Mouse (Mus musculus): ENCODE measurements around the gene Grik4.

The Grik4 gene

DNA sequence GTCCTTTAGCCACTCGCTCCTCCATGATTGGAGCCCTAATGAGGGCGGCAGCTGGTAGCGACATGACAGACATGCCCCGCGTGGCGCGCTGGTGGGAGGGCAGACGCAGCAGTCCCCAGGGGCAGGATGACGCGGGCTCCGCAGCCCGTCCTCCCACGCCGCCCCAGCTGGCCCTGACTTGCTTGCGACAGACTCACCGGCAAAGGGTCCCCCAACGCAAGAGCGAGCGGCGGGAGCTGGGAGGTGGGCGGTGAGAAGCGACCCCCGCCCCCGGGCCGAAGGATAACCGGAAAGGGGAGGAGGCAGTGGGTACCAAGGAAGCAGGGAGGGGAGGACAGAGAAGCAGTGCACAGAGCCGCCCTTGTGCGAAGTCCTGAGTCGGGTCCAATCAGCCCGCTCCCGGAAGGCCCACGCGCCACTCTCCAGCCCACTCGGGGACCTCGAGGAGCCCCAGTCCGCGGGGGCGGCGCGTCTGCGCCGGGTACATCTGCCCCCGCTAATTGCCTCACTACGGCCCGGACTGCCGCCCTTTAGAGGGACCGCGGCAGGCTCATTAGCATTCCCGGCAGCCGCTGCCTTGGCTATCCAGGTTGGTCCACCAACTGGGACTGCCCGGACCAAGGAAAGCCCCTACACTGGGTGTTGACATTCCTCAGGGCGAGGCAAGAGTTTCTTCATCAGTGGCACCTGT lies 46.8 kb downstream of the Grik4 start:
- DNase-seq: peak; percentile 25 to 59

DNA sequence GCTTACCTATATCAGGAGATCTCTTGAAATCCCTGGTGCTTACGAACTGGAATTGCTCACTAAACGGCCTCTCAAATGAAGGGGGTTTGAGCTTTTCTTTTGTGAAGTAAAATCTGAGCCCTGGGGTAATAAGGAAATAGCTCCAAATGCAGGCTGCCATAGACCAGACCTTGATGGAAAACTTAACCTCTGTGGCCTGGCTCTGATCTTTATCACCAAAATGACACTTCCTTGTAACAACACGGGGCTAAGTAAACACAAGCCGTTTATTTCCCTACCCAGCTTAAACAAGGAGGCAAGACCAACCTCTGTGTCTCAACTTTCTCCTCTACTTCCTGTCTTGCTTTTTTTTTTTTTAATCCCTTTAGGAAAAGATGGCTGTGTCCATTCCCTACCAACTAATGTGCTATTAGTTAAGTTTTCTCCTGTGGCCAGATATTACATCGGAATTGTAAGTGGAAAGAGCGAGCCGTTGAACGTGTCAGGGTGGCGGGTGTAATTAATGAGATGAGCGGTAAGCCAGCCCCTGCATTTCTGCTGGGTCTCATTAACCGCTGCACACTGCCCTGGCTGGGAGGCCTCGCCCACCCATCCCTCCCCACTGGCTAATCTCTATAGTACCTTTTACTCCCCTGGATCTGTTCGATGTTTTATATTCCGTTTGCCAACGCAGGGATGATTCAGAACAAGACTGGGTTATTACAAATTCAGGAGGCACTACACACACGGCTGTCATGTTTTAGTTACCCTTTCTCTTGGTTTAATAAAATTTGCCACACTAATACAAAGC lies 47.7 kb downstream of the Grik4 start:
- DNase-seq: no peak

DNA sequence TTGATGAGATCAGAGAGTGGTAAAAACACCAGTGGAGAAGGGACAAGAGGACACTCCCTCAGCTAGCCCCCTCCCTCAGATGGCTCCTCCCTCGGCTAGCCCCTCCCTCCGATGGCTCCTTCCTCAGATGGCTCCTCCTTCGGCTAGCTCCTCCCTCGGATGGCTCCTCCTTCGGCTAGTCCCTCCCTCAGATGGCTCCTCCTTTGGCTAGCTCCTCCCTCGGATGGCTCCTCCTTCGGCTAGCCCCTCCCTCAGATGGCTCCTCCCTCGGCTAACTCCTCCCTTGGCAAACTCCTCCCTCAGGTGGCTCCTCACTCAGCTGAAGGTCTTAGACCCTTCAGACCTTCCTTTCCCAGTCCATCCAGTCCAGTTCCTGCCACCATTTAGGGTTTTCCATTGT lies 51.5 kb downstream of the Grik4 start:
- DNase-seq: no peak

DNA sequence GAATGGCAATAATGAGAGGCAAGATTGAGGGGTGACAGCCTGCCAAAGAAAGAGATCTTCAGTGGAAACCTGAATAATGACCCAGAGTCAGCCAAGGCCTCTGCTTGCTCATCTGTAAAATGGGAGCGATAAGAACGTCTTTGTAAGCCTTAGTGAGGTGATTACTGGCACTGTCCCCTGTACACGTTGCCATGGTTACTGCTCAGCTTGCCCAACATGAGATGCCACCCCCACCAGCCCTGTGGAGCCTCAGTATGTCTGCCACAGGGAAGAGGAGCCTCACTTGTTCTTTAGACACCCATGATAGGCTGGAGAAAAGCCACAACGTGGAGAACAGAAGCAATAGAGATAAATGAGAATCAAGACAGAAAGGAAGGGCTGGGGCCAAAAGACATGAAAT lies 56.4 kb downstream of the Grik4 start:
- no peak for DNase-seq

DNA sequence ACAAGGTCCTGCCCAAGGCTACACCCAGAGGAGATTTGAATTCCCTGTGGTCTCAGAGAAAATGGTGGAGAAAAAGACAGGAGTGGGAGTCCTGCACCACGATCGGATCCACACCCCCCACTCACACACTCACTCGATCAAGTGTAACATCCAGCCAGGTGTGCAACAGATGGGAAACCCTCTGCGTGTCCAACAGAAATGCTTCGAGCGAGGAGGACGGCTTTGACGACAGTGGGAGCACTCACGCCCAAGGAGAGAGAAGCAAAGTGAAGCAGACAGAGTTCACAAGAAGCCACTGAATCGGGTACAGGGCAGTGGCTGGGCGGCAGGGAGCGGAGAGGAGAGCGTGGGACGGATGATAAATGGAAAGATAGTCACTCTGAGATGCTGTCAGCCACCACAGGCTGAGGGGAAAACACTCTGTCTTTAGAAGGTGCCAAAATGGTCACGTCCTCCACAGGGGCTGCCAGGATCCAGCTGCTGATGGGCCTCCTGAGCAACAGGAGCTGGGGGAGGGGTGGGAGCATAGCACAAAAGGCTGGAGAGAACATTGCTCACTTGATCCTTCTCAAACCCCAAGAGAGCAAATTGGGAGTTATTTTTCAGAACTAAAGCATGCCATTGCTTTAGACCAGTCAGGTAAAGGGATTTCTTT lies 58.1 kb downstream of the Grik4 start:
- no peak for DNase-seq

DNA sequence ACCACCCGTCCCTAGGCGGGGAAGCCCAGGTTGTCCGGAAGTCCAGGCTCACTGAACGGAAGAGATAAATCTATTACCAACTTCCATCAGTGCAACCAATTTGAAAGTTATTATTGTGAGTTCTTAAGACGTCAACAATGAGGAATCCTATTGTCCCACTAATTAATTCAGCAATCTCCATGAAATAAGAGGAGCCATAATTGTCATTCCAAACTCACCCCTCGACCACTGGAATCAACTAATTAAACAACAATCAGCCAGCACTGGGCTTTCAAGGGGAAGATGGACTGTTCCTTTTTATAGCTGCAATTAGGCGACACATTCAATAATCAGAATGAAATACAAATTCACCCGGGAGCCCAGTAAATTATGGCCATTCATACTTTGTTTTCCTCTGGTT lies 58.7 kb downstream of the Grik4 start:
- DNase-seq: no peak

DNA sequence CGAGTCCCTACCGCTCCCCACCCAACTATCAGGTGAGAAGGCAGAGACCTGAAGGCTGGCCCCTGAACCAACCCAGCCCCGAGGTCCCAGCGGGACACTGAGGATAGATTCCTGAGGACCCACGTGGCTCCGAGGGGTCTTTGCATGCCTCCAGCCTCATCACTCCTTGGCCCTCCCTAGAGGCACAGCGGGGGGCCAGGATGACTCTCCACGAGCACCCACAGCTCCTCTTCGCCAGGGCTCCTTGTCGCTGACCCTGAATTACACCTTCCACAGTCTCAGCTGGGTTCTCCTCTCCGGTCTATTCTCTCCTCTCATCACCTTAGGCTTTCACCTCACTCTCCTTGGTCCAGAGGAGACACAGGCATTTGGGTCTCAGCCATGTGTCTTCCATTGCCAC lies 59.2 kb downstream of the Grik4 start:
- no peak for DNase-seq

DNA sequence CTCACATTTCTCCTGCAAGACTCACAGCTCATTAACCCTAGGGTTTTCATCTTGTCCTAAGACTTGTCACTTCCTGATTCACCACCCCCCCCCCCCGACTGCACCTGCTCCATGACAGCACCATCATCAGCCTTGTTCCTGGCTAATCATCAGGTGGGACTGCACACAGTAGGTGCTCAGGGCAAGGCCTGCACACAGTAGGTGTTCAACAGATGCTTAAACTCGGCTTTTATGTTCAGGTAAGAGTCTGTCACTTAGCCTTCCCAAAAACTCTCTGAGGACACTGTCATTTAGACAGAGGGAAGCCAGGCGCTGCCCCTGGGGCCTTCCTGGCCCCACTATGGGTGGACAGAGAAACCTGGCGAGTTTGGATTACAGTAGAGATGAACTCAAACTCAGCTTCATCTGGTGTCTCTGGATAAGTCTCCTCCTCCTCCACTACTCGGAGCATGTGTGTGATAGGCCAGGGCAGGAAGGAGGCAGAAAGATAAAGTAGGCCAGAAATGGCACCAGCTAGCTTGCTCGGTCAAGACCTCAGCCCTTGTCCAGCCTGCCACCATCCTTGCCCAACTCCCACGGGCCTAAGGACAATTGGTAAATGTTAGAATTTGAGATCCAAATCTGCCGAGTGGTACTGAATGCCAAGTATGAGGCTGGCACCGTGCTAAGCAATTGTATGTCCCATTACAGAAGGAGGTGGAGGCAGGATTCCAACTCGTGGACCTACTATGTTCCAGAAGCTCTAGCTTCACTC lies 61.1 kb downstream of the Grik4 start:
- DNase-seq: no peak

DNA sequence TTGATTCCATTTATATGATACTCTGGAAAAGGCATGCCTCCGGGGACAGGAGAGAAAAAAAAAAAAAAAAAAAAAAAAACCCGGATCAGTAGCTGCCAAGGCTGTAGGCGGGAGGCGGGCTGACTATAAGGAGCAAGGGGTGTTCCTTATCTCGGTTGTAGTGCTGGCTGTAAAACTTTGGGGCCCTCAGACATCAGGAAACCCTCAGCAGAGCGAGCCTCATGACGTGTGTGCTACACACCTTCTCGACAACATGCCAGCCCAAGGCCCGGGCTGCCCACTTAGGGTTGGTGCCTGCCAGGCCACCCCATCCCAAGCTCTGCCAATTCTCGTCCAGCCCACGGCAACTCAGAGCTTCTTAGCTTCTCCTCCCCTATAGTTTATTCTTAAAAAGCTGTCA lies 62.0 kb downstream of the Grik4 start:
- no peak for DNase-seq

DNA sequence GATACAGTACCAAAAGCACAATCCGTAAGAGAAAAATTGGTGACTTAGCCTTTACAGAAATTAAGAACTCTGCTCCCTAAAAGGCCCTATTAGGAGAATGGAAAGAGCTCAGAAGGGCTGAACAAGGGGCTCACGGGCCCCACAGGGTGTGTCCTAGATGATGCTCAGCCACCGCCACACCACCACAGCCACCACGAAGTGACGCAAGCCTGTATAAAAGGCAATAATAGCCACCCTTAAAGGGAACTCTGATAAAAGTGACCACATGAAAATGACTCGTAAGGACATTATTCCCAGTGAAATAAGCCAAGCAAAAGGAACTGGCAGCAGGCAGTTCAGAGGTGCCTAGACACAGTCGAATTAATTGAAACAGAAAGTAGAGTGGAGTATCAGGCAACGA lies 63.3 kb downstream of the Grik4 start:
- no peak for DNase-seq

DNA sequence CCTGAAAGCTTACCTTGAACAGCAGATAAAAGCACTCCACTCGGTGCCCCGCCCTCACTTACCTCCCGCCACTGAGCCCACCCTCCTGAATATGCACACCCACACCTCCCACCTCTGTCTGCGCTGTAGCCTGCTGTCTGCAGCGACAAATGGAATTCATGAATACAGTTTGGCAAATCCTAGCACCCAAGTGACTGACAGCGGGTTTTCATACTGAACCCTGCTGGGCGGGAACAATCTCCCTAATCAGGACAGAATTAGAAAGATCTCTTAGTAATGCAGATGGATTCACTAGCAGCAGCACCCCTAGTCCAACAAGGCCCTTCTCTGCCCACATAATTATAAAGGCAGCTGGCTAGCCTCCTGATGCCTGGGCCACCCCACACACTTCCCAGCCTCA lies 65.9 kb downstream of the Grik4 start:
- DNase-seq: no peak

DNA sequence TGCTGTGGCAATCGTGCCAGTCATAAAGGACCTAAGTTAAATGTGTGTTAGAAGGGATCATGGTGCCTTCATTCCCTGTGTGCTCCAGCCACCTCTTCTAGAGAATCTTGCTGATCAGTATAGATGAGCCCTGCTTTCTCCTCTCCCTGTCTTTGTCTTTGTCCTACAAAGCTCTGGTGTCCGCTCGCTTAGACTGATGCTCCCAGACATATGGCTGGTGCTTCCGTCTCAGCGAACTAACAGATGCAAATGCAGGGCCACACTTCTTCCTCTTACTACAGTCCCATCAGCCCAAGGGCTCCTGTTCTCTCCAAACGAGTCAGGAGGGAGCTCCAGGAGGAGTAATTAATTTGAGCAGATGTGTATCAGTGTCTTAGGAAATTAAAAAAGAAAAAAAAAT lies 71.4 kb downstream of the Grik4 start:
- DNase-seq: no peak

DNA sequence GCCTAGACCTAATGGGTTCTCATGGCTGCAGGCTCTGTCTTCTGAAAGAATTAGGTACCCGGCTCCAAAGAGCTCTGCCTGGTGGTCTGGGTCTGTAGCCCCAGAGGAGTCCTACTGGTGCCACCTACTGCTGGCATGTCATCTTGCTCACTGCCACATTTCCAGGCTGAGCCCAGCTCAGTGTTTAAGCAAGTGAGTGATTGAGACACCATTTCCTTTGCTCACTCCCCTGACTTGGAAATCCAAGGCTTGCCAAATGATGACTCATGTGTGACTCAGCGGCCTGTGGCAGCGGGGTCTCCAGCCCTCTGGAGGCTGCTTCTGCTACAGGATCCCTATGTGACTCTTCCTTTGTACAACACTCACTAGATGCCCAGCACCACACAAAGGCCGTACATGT lies 72.6 kb downstream of the Grik4 start:
- DNase-seq: peak in 1 of 2 experiments; percentile 8

DNA sequence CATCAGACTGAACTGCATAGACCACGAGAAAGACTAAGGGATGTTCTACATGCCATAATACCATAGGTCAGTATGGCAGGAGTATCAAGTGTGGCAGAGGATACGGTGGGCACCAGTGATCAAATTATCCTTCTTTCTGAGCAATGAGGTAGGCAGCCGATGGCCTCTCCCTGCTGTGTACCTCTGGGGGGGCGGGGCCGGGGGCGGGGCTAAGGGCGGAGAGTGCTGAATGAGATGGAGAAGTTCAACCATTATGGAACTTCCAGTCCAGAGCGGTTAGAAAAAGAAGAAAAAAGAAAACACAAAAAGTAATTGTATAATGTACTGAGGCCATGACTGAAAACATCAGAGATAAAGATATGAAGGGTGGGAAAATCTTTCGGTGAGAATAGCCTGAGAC lies 74.0 kb downstream of the Grik4 start:
- DNase-seq: no peak

DNA sequence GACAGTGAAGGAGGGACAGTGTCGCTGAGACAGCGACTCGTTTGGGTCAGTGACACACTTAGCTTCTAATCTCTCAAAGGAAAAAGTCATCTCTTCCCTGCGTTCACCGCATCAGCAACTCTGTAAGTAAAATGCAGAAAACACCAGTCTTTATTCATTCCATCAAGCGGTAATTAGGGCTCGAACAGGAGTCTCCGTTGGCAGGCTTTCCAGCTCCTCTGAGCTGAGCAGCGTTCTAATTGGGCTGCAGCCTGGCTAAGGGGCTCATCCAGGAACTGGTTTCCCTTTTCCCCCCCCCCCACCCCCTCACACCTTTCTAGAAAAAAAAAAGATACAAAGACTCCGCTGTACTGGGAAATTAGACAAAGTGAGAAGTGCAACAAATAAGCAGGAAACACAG lies 75.8 kb downstream of the Grik4 start:
- DNase-seq: no peak

DNA sequence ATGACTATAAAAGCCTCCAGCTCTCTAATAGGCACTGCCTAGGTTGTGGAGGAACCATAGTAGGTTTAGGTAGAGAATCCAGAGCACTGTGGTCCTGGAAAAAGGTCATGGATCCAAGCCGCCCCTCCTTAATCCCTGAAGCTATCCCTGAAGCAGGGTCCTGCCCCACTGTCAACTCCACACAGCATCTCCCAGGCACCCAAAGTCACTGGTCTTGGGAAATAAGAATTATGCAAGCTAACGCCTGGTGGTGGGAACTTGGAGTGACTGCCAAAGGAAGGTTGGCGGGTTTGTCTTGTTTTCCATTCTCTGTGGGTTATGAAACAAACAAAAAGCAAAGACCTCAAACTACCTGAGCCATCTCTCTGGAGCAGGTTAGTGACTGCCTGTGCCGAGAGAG lies 77.6 kb downstream of the Grik4 start:
- no peak for DNase-seq

DNA sequence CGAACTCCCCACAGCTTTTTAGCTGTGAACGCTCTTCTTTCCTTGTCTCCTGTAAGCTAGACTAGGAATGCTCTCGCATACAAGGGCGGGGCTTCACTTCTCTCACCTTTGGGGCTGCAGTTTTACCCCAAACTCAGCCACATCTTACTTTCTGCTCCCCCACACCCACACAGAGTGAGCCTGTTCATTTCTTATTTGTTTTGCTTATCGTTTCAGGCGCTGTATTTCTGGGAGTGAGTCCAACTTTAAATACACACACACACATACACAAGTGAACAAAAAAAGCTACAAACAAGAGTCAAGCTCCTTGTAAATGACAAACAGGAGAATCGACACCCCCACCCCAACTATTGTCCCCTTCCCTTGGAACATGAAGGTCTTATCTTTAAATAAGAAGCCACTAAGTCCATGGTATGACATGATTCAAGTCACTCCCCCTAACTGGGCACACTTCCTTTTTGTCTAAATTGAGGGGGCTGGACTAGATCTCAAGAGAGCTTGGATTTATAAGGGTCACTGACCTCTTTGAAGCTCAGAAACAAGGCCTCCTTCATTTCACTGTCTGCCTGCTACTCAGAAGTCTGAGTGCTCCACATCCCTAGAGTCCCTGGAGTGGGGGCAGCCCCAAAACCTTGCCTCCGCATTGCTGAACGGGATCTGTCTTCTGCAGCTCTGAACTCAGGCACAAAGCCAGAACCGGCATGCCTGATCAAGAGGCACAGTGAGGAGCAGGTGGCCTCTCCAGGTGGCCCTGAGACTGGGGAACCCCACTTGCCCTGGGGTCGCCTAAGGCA lies 79.1 kb downstream of the Grik4 start:
- DNase-seq: no peak

DNA sequence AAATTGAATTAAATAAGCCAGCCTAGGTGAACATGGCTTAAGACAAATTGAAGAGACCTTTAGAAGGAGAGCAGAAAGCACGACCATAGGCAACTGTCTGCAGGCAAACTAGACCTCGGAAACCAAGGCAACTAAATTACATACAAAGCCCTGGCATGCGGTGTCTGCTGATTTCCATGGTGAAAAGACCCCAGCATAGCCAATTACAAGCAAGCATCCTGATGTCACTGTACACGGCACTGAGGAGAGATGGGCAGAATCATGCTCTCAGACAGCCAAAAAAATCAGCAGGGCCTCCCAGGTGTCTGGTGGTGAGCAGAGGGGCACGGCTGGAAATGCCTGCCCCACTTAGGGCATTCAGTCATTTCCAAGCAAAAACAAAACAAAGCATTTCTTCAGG lies 80.9 kb downstream of the Grik4 start:
- no peak for DNase-seq

DNA sequence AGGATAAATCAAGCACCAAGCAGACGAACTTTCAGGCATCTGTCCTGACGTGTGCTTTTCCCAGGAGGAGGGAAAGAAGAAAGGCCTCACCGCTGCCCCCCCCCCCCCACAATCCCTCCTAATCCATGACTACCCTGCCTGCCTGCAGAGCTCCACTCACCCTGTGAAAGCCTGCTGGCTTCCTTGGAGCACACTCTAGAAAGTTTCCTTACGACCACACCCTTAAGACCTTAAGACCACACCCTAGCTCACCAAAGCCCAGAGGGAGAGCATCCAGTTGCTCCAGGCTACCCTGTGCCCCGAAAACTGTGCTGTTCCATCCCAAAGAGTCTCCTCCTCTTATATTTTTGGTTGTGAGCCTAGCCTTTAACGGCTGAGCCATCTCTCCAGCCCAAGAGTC lies 82.6 kb downstream of the Grik4 start:
- no peak for DNase-seq

DNA sequence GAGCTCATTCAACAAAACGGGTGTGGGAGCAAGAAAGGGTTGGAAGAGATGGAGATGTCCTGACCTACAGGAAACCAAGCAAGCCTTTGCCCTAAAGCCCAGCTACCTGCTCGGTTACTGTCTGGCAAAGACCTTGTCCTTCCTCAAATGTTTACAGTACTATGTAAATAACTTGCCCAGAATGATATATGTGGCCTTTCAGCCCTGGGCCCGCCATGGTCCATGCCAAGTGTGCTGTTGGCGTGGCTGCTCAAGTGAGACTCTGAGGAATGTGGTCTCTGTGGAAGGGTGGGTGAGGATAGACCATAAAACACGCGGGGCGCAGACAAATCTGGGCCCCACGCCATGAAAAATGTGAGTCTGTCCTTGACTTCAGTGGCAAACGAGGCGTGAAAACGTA lies 83.1 kb downstream of the Grik4 start:
- DNase-seq: no peak

DNA sequence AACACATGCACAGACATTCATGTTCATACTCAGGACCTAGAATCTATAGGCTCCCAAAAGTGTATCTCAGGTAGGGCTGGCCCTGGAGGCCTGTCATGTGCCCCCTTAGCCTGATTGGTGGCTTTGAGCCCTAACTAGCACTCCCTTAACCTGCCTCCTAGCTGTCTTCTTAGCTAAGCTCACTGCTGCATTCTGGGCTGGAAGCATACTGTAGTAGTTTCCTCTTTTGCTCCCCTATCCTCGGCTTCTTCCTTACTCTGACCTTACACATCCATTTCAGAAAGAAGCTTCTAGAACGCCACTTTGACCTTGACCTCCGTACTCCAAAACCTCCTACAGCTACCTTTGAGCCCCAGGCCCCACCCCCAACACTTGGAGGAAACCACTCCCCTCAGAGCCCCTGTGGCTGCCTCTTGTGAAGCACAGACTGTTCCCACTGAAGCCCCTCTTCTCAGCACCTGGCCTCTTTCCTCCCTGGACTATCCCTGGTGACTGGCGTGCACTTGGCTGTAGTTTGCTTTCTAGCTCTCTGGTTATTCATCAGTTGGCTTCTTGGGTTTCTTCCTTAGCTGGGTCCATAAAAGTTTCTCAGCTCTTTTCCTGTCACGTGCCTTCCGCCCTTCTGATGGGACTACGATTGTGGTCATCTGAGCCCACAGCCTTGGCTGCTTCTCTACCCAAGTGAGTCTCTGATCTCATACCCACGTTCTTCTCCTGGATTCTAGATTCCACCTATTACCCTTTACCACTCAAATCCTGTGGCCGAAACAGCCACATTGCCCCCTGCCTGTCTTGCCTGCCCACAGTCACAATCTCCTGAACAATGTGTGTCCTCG lies 84.1 kb downstream of the Grik4 start:
- no peak for DNase-seq

Data from kidney, postnatal 36 days (tissue).